ENCODE assay signal across 8 mouse cellular contexts in genomic region chr8:120300601-120301141, GRCm38 (mm10).
DNase-seq lines count a peak whose midpoint lies in the region; ATAC-seq and TF ChIP-seq lines count a peak whose summit lies in the region.

No protein-coding gene starts in this region.

- no peaks in the 10 kb centered on the region for H3K36me3 ChIP-seq in hindbrain, embryonic 12.5 days

- POLR2A ChIA-PET in Patski (lab: Charles Lee) = interaction anchor here (1.2 kb wide), 1 partner anchor 22 kb away, joined by 3 read pairs; no protein-coding TSS in a partner anchor

- peaks cover 76% of the 10 kb centered on the region for H3K4me1 ChIP-seq in hindbrain, embryonic 12.5 days

- TF ChIP-seq CTCF in Patski (IDR thresholded peaks at IDR 0.05) = no peak

- no peaks in the 10 kb centered on the region for H3K9me3 ChIP-seq in hindbrain, embryonic 12.5 days (replicated peaks)

- CTCF ChIA-PET in Patski (lab: Charles Lee) = interaction anchor here (0.7 to 4.7 kb wide), 15 partner anchors 9 to 263 kb away, joined by 3 to 49 read pairs (median 4); partner anchors contain the start of gene Fam92b

- H3K4me3 ChIP-seq in hindbrain, embryonic 12.5 days = no peak overlapping the region

- no peaks in the 10 kb centered on the region for H3K27me3 ChIP-seq in Patski
- peaks cover 16% of the 10 kb centered on the region; the same call in 1 of the 2 replicates for H3K27me3 ChIP-seq in hindbrain, embryonic 12.5 days

- peak; percentile 61 for ATAC-seq in Patski
- ATAC-seq in hindbrain, embryonic 12.5 days (ENCODE audit: low FRiP score) = no peak
- ATAC-seq in megakaryocyte, adult 5-6 weeks (ENCODE audit: poor library complexity, severe bottlenecking) = peak; percentile 97

- in situ Hi-C loops in Patski (cut with MboI; ENCODE audit: low pct_unique_long_range_greater_than_20kb) = no loop called here

- H3K4me2 ChIP-seq in hindbrain, embryonic 12.5 days (replicated peaks) = peak overlapping the region; percentile 32

- peak overlapping the region; percentile 83 for H3K27ac ChIP-seq in hindbrain, embryonic 12.5 days

- DNase-seq in Patski (ENCODE audit: low read depth, low spot score) = no peak
- DNase-seq in cerebellum, adult 9-10 months = peak; percentile 83
- DNase-seq in forelimb bud, embryonic 11.5 days (ENCODE audit: low read depth, low spot score) = peak; percentile 72
- DNase-seq in left cerebral cortex, adult 8-10 months (ENCODE audit: low spot score in 2 of 2) = peak; percentile 76
- peak; percentile 76 to 82 for DNase-seq in right cerebral cortex, adult 2 months (ENCODE audit: low spot score in 2 of 2)
- peak; percentile 79 for DNase-seq in urinary bladder, postnatal 14 days (ENCODE audit: low spot score)

- H3K9ac ChIP-seq in hindbrain, embryonic 12.5 days = 0 out of 2 replicates have a peak overlapping the region, but pooled peaks have one; percentile 15

- 4% methylated on average over 13 of the region's 13 CpGs for WGBS in hindbrain, embryonic 12.5 days
